Mouse (Mus musculus) stomach, embryonic 14.5 days (tissue): ENCODE data around the gene Inppl1. TPM values are rescaled to one million over a fixed set of nuclear protein-coding genes. Genes with fewer than 3 reads are reported as not detected.

Experiments
- microRNA-seq: library from miRNA; unstranded; fragments of <30 nt; microRNA quantifications from one replicate; pipeline ENCODE4, GENCODE M21; 2016
- polyA plus RNA-seq: library from polyadenylated mRNA; unstranded; fragments of >200 nt; fragmentation: Nextera tagmentation; extraction: Ambion mirVana; gene quantifications from 2 replicates; pipeline ENCODE4 v1.2.1, GENCODE M21; 2014

Gene Inppl1
- polyA plus RNA-seq, 1 experiment from 2014 or later, result 21.6 TPM

Small RNA genes lying within 50 kb of the gene (microRNA-seq; reads per million reads assigned to microRNA genes)
- not detected for gene Gm22655

Other genes starting within 250 kb of the Inppl1 start
- 44.9 and 52.5 TPM in 2 replicates for gene Clpb, start 174.6 kb downstream of the Inppl1 start, polyA plus RNA-seq
- gene Phox2a, start 19.9 kb downstream of the Inppl1 start, polyA plus RNA-seq, result 9.9 and 11.9 TPM in 2 replicates
- gene Folr2, start 19.0 kb upstream of the Inppl1 start, polyA plus RNA-seq, result 1.6 and 3.4 TPM in 2 replicates
- gene Anapc15, start 25.5 kb upstream of the Inppl1 start, polyA plus RNA-seq, result 72.0 and 74.3 TPM in 2 replicates
- gene Folr1, start 32.6 kb upstream of the Inppl1 start, polyA plus RNA-seq, result 1.1 and 1.9 TPM in 2 replicates
- 148 and 159 TPM in 2 replicates for gene Lamtor1, start 67.7 kb upstream of the Inppl1 start, polyA plus RNA-seq
- 0.13 and 0.74 TPM in 2 replicates for gene Tomt, start 68.1 kb upstream of the Inppl1 start, polyA plus RNA-seq
- 8.7 and 11.6 TPM in 2 replicates for gene Lrrc51, start 95.7 kb upstream of the Inppl1 start, polyA plus RNA-seq
- gene Numa1, start 95.9 kb upstream of the Inppl1 start, polyA plus RNA-seq, result 99.7 and 102 TPM in 2 replicates
- gene Il18bp, start 180.5 kb upstream of the Inppl1 start, polyA plus RNA-seq, result 3.1 and 3.6 TPM in 2 replicates
- 24.7 and 26.1 TPM in 2 replicates for gene Rnf121, start 227.2 kb upstream of the Inppl1 start, polyA plus RNA-seq
- gene Xndc1, start 227.3 kb upstream of the Inppl1 start, polyA plus RNA-seq, result 26.3 and 27.5 TPM in 2 replicates
- gene Xntrpc, start 227.5 kb upstream of the Inppl1 start, polyA plus RNA-seq, result 1.1 and 1.8 TPM in 2 replicates
- not detected in 2 replicates for gene Trpc2, start 244.9 kb upstream of the Inppl1 start, polyA plus RNA-seq